Mouse (Mus musculus): Measurements from ENCODE around the gene Cntfr. TPM values are rescaled to one million over a fixed set of nuclear protein-coding genes. Genes with fewer than 3 reads are reported as not detected.

Gene Cntfr
- polyA plus RNA-seq, 1 experiment, result 3.0 TPM

DNA sequence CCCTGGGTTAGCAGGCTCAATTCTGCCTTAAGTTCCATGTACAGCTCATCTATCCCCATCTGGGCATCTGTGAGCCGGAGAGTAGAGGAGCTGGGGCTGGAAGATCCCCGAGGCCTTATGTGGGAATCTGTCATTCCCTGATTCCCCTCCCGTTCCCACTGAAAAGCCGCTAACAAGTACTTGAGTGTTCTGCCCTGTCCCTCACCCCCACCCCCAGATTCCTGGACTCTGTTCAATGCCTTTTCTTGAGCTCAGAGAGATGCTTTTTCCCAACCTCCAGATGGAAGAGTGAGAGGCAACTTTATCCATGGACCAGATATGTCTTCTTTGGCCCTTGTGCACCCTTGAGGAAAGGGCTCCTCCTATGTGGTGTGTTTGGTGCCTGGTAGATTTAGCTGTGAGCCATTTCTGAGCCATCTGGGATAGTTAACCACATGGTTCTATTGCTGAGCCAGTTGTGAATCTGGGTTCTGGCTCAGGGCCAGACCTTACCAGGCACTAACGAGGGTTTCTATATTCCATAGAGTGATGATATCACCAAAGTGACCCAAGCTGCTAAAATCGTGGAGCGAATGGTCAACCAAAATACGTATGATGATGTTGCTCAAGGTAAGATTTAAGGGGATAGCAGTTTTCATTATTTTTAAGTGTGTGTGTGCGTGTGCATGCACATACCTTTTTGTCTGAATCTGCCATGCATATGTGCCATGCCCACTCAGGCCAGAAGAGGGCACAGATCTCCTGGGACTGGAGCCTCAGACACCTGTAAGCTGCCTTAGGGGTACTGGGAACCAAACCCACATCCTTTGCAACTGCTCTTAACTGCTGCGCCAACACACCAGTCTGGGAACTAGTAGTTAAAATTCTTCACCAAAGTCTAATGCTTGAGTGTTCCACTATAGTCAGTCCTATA is 87.0 kb downstream of the Cntfr start:
- Histone ChIP-seq H3K27ac (ENCODE audit: control insufficient read depth, insufficient read depth, low read length) (no peak overlapping the region), H3K4me3 (ENCODE audit: control insufficient read depth, insufficient read depth, low read length) (no peak overlapping the region), H3K36me3 (ENCODE audit: control insufficient read depth, insufficient read depth, low read length) (no peaks in the 10 kb centered on the region), H3K4me1 (replicated peaks; ENCODE audit: control insufficient read depth, insufficient read depth, low read length) (0 out of 2 replicates have a peak, but pooled peaks cover 2% of the 10 kb centered on the region), H3K27me3 (ENCODE audit: control insufficient read depth, insufficient read depth, low read length) (no peaks in the 10 kb centered on the region)
- 78% methylated on average over 10 of the region's 10 CpGs for WGBS
- no peak for TF ChIP-seq CTCF (IDR thresholded peaks at IDR 0.05; ENCODE audit: borderline replicate concordance, control insufficient read depth, extremely low read depth, insufficient read depth, low read length, poor library complexity)
- no peak for TF ChIP-seq POLR2A (IDR thresholded peaks at IDR 0.05; ENCODE audit: control insufficient read depth, extremely low read depth, insufficient read depth, low read length, poor library complexity)
- peak; percentile 46 for DNase-seq

Other genes with a start within 250 kb of the Cntfr start
- gene Kif24, start 232.2 kb downstream of the Cntfr start, polyA plus RNA-seq (2012; rRNA removed), result 5.6 and 9.1 TPM in 2 replicates
- gene Nudt2, start 231.9 kb downstream of the Cntfr start, polyA plus RNA-seq (2012; rRNA removed), result 6.1 and 6.6 TPM in 2 replicates
- gene AI464131, start 194.0 kb downstream of the Cntfr start, polyA plus RNA-seq (2012; rRNA removed), result 2.1 and 2.6 TPM in 2 replicates
- 0.87 and 1.7 TPM in 2 replicates for gene 1110017D15Rik, start 179.8 kb downstream of the Cntfr start, polyA plus RNA-seq (2012; rRNA removed)
- gene Fam219a, start 127.6 kb downstream of the Cntfr start, polyA plus RNA-seq (2012; rRNA removed), result 23.0 and 29.8 TPM in 2 replicates
- gene Dnaic1, start 127.3 kb downstream of the Cntfr start, polyA plus RNA-seq (2012; rRNA removed), result 0.18 and 0.96 TPM in 2 replicates
- gene Enho, start 56.8 kb downstream of the Cntfr start, polyA plus RNA-seq (2012; rRNA removed), result 7.5 and 10.3 TPM in 2 replicates
- 47.4 and 73.2 TPM in 2 replicates for gene Il11ra1, start 2.9 kb upstream of the Cntfr start, polyA plus RNA-seq (2012; rRNA removed)
- 82.8 and 94.9 TPM in 2 replicates for gene Rpp25l, start 16.4 kb upstream of the Cntfr start, polyA plus RNA-seq (2012; rRNA removed)
- gene Dctn3, start 26.1 kb upstream of the Cntfr start, polyA plus RNA-seq (2012; rRNA removed), result 60.5 and 72.8 TPM in 2 replicates
- gene Arid3c, start 34.1 kb upstream of the Cntfr start, polyA plus RNA-seq (2012; rRNA removed), result 0.06 and 0.15 TPM in 2 replicates
- gene Galt, start 58.1 kb upstream of the Cntfr start, polyA plus RNA-seq (2012; rRNA removed), result 189 and 211 TPM in 2 replicates
- gene Sigmar1, start 59.1 kb upstream of the Cntfr start, polyA plus RNA-seq (2012; rRNA removed), result 57.5 and 65.6 TPM in 2 replicates
- 85.4 and 97.4 TPM in 2 replicates for gene Ccl27a, start 77.2 kb upstream of the Cntfr start, polyA plus RNA-seq (2012; rRNA removed)
- 12.4 and 22.8 TPM in 2 replicates for gene Gm21541, start 206.5 kb upstream of the Cntfr start, polyA plus RNA-seq (2012; rRNA removed)
- gene Gm20878, start 244.5 kb upstream of the Cntfr start, polyA plus RNA-seq (2012; rRNA removed), result 4.3 and 5.9 TPM in 2 replicates

All from thymus, adult 2 months (tissue).